Mouse (Mus musculus): ENCODE measurements around the gene Tmem265. TPM values are rescaled to one million over a fixed set of nuclear protein-coding genes. Genes with fewer than 3 reads are reported as not detected.

Tmem265 gene
- polyA plus RNA-seq, 1 experiment from 2014 or later: 5.6 TPM

DNA sequence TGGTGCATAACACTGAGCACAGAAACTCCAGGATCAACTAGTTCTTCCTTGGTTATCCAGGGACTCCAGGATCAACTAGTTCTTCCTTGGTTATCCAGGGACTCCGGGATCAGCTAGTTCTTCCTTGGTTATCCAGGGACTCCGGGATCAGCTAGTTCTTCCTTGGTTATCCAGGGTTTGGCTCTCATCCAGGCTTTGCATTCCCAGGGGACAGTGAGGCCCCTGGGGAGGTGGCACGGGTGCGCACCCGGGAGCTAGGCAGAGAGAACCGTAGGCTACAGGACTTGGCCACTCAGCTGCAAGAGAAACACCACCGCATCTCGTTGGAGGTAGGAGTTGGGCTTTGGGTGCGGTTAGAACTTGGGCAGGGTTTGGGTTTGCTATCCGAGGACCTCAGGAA is 29.9 kb downstream of the Tmem265 start:
- Histone ChIP-seq H3K27me3 (replicated peaks) (no peaks in the 10 kb centered on the region), H3K4me3 (replicated peaks) (no peak overlapping the region), H3K9me3 (no peaks in the 10 kb centered on the region), H3K4me2 (replicated peaks) (no peak overlapping the region), H3K27ac (no peak overlapping the region), H3K36me3 (peaks cover 38% of the 10 kb centered on the region), H3K4me1 (replicated peaks) (peaks cover 17% of the 10 kb centered on the region), H3K9ac (no peak overlapping the region)
- 89% methylated on average over 10 of the region's 10 CpGs for WGBS
- no peak for ATAC-seq

DNA sequence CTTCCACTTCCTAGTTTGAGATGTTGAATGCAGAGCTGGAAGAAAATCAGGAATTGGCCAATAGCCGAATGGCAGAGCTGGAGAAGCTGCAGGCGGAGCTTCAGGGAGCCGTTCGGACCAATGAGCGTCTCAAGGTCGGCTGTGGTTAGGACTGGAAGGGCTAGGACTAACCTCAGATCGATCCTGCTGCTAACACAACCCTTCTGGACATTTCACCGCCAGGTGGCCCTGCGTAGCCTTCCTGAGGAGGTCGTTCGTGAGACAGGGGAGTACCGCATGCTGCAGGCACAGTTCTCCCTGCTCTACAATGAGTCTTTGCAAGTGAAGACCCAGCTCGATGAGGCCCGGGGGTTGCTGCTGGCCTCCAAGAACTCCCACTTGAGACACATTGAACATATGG is 31.4 kb downstream of the Tmem265 start:
- Histone ChIP-seq H3K36me3 (peaks cover 52% of the 10 kb centered on the region), H3K4me1 (replicated peaks) (peaks cover 11% of the 10 kb centered on the region), H3K27ac (no peak overlapping the region), H3K27me3 (replicated peaks) (no peaks in the 10 kb centered on the region), H3K9ac (no peak overlapping the region), H3K9me3 (no peaks in the 10 kb centered on the region), H3K4me3 (replicated peaks) (no peak overlapping the region), H3K4me2 (replicated peaks) (no peak overlapping the region)
- WGBS: 85% methylated on average over 14 of the region's 14 CpGs
- ATAC-seq: no peak

DNA sequence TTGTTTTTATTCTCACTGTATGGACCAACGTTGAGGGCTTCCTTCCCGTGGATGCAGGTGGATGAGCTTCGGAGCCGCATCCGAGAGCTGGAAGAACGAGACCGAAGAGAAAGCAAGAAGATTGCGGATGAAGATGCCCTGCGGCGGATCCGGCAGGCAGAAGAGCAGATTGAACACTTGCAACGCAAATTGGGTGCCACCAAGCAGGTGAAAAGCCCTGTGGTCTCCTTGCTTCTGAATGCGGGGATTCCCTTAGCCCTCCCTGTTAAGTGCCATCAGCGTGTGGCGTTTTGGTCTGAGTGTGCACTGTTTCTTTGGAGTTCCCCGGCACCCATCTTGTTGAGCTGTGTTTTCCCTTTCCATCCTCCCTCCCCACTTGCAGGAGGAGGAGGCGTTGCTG is 35.6 kb downstream of the Tmem265 start:
- Histone ChIP-seq H3K4me1 (replicated peaks) (no peaks in the 10 kb centered on the region), H3K4me2 (replicated peaks) (no peak overlapping the region)

DNA sequence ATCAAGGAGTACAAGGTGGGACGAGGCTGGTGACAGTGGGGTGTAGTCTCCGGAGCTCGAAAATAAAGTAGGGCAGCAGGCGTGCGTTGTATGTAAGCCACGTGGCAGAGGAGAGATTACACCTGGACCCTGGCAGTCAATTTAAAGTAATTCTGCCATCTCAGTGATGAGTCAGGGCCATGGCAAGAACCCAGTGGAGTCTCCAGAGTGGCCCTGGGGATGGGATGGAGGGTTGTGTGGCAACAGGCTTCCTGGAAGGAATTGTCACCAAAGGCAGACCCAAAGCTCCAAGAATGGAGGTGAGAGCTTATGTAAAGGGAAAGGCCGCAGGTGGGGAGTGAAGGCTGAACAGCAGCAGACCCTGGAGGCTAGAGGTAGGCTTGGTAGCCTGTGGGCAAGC is 39.4 kb downstream of the Tmem265 start:
- no peak overlapping the region for H3K9ac ChIP-seq
- ATAC-seq: no peak

More for the DNA sequence above, 35.6 kb downstream of the Tmem265 start:
- no peaks in the 10 kb centered on the region for H3K27me3 ChIP-seq (replicated peaks)
- no peak overlapping the region for H3K27ac ChIP-seq
- no peak for ATAC-seq
- H3K9me3 ChIP-seq: no peaks in the 10 kb centered on the region
- peaks cover 64% of the 10 kb centered on the region for H3K36me3 ChIP-seq
- H3K9ac ChIP-seq: no peak overlapping the region
- H3K4me3 ChIP-seq (replicated peaks): no peak overlapping the region
- WGBS: 94% methylated on average over 17 of the region's 17 CpGs

GRCm38 (mm10) chr7:127601735-127602134 is 40.5 kb downstream of the Tmem265 start:
- Histone ChIP-seq H3K27ac (no peak overlapping the region), H3K9me3 (no peaks in the 10 kb centered on the region), H3K36me3 (peaks cover 44% of the 10 kb centered on the region), H3K4me1 (replicated peaks) (no peaks in the 10 kb centered on the region), H3K27me3 (replicated peaks) (no peaks in the 10 kb centered on the region), H3K4me2 (replicated peaks) (no peak overlapping the region), H3K9ac (no peak overlapping the region), H3K4me3 (replicated peaks) (no peak overlapping the region)
- 84% methylated on average over 4 of the region's 4 CpGs for WGBS
- no peak for ATAC-seq

More for the DNA sequence above, 39.4 kb downstream of the Tmem265 start:
- Histone ChIP-seq H3K27me3 (replicated peaks) (no peaks in the 10 kb centered on the region), H3K36me3 (peaks cover 56% of the 10 kb centered on the region), H3K4me3 (replicated peaks) (no peak overlapping the region), H3K4me2 (replicated peaks) (no peak overlapping the region), H3K27ac (no peak overlapping the region), H3K9me3 (no peaks in the 10 kb centered on the region), H3K4me1 (replicated peaks) (no peaks in the 10 kb centered on the region)
- WGBS: 94% methylated on average over 7 of the region's 7 CpGs

- no peaks in the 10 kb centered on the region for H3K9me3 ChIP-seq
- no peak overlapping the region for H3K9ac ChIP-seq
- no peaks in the 10 kb centered on the region for H3K27me3 ChIP-seq (replicated peaks)
- no peaks in the 10 kb centered on the region for H3K4me1 ChIP-seq (replicated peaks)
- H3K4me3 ChIP-seq (replicated peaks): no peak overlapping the region
- no peak overlapping the region for H3K27ac ChIP-seq
- H3K36me3 ChIP-seq: peaks cover 36% of the 10 kb centered on the region
- H3K4me2 ChIP-seq (replicated peaks): no peak overlapping the region
- ATAC-seq: no peak
- 87% methylated on average over 2 of the region's 2 CpGs for WGBS
These were observed 41.7 kb downstream of the Tmem265 start for GRCm38 (mm10) chr7:127602903-127603302.

- peaks cover 38% of the 10 kb centered on the region for H3K36me3 ChIP-seq
- ATAC-seq: no peak
- H3K4me2 ChIP-seq (replicated peaks): no peak overlapping the region
These were observed 43.1 kb downstream of the Tmem265 start for GRCm38 (mm10) chr7:127604256-127604655.

DNA sequence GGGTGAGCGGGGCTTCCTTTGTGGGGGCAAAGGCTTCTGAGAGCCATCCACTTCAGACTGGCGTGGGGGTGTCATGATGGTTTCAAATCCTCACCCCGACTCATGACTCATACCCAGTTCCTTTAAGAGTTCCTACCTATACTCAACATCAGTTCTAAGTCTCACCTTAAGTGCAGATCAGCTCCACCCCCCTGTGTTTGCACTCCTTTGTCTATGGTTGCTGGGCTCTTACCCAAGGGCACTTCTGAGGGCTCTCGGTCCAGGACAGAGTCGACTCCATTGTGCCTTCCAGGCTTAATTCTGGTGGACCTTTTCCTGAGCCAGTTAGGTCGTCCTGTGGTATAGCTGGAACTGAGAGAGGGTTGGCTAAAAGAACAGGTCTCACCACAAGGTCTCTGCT is 46.0 kb downstream of the Tmem265 start:
- Histone ChIP-seq H3K36me3 (peaks cover 50% of the 10 kb centered on the region), H3K27ac (no peak overlapping the region), H3K27me3 (replicated peaks) (no peaks in the 10 kb centered on the region), H3K9ac (no peak overlapping the region), H3K4me2 (replicated peaks) (no peak overlapping the region), H3K9me3 (no peaks in the 10 kb centered on the region), H3K4me1 (replicated peaks) (no peaks in the 10 kb centered on the region), H3K4me3 (replicated peaks) (no peak overlapping the region)
- 79% methylated on average over 6 of the region's 6 CpGs for WGBS
- no peak for ATAC-seq

More at GRCm38 (mm10) chr7:127604256-127604655, 43.1 kb downstream of the Tmem265 start:
- no peak overlapping the region for H3K9ac ChIP-seq
- no peak overlapping the region for H3K27ac ChIP-seq
- H3K4me3 ChIP-seq (replicated peaks): no peak overlapping the region
- no peaks in the 10 kb centered on the region for H3K4me1 ChIP-seq (replicated peaks)
- WGBS: 89% methylated on average over 10 of the region's 10 CpGs
- no peaks in the 10 kb centered on the region for H3K27me3 ChIP-seq (replicated peaks)
- H3K9me3 ChIP-seq: no peaks in the 10 kb centered on the region

DNA sequence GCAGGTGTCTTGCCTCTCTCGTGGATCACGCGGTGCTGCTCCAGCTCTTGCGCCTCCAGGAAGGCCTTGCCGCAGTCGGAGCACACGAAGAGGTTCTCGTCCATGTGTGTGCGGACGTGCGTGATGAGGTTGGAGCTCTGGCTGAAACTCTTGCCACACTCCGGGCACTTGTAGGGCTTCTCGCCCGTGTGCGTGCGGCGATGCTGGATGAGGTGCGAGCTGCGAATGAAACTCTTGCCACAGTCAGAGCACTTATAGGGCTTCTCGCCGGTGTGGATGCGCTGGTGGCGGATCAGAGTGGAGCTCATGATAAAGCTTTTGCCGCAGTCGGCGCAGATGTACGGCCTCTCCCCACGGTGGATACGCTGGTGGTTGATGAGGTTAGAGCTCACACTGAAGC is 49.8 kb downstream of the Tmem265 start:
- 95% methylated on average over 29 of the region's 29 CpGs for WGBS
- H3K27me3 ChIP-seq (replicated peaks): no peaks in the 10 kb centered on the region
- H3K36me3 ChIP-seq: peaks cover 49% of the 10 kb centered on the region
- no peak for ATAC-seq
- H3K27ac ChIP-seq: no peak overlapping the region
- no peaks in the 10 kb centered on the region for H3K9me3 ChIP-seq
- no peak overlapping the region for H3K4me2 ChIP-seq (replicated peaks)
- H3K9ac ChIP-seq: no peak overlapping the region
- no peak overlapping the region for H3K4me3 ChIP-seq (replicated peaks)
- H3K4me1 ChIP-seq (replicated peaks): peaks cover 10% of the 10 kb centered on the region

DNA sequence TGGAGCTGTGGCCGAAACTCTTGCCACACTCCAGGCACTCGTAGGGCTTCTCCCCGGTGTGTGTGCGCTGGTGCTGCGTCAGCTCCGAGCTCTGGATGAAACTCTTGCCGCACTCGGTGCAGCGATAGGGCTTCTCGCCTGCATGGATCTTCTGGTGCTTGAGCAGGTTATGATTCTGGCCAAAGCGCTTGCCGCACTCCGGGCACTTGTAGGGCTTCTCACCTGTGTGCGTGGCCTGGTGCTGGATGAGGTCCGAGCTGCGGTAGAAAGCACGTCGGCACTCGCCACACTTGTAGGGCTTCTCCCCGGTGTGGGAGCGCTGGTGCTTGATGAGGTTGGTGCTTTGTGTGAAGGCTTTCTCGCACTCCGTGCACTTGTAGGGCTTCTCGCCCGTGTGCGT is 50.4 kb downstream of the Tmem265 start:
- Histone ChIP-seq H3K4me2 (replicated peaks) (no peak overlapping the region), H3K27ac (no peak overlapping the region), H3K27me3 (replicated peaks) (no peaks in the 10 kb centered on the region), H3K36me3 (peaks cover 49% of the 10 kb centered on the region), H3K9ac (no peak overlapping the region), H3K9me3 (no peaks in the 10 kb centered on the region), H3K4me3 (replicated peaks) (no peak overlapping the region), H3K4me1 (replicated peaks) (peaks cover 10% of the 10 kb centered on the region)
- WGBS: 97% methylated on average over 26 of the region's 26 CpGs
- no peak for ATAC-seq

- Histone ChIP-seq H3K4me3 (replicated peaks) (peak overlapping the region; percentile 98; the same call in 1 of the 2 replicates), H3K27ac (no peak overlapping the region), H3K9me3 (no peaks in the 10 kb centered on the region), H3K27me3 (replicated peaks) (no peaks in the 10 kb centered on the region), H3K4me2 (replicated peaks) (peak overlapping the region; percentile 79), H3K4me1 (replicated peaks) (peaks cover 10% of the 10 kb centered on the region), H3K36me3 (peaks cover 44% of the 10 kb centered on the region), H3K9ac (0 out of 2 replicates have a peak overlapping the region, but pooled peaks have one; percentile 94)
- ATAC-seq: no peak
- WGBS: 85% methylated on average over 8 of the region's 8 CpGs
These were observed 52.3 kb downstream of the Tmem265 start for GRCm38 (mm10) chr7:127613501-127613900.

- Histone ChIP-seq H3K9me3 (no peaks in the 10 kb centered on the region), H3K27ac (peak overlapping the region; percentile 84; the same call in 1 of the 2 replicates), H3K36me3 (peaks cover 38% of the 10 kb centered on the region), H3K27me3 (replicated peaks) (no peaks in the 10 kb centered on the region), H3K4me1 (replicated peaks) (peaks cover 10% of the 10 kb centered on the region), H3K9ac (peak overlapping the region; percentile 94), H3K4me2 (replicated peaks) (peak overlapping the region; percentile 79), H3K4me3 (replicated peaks) (peak overlapping the region; percentile 98)
- ATAC-seq: 0 out of 2 replicates have a peak, but pooled peaks have one; percentile 22
- WGBS: 18% methylated on average over 8 of the region's 8 CpGs
These were observed 52.9 kb downstream of the Tmem265 start for GRCm38 (mm10) chr7:127614091-127614490.

DNA sequence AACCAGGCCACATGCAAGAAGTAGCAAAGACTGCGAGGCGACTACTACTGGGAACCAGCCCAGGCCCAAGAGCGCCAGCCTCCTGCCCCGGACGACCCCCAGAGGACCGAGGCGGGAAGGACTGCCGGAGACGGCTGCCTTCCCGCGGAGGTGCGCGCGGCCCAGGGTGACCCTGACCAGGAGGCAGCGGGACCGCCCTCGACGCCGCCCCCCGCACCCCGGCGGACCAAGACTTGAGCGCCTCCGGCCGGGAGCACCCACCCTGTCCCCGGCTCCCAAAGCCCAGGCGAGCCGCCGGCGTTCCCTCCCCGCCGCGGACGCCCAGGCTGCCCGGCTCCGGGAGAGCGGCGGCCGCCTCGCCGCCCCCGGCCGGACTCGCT is 53.3 kb downstream of the Tmem265 start:
- H3K9ac ChIP-seq: peak overlapping the region; percentile 94
- H3K4me2 ChIP-seq (replicated peaks): peak overlapping the region; percentile 79
- ATAC-seq: peak; percentile 86
- H3K36me3 ChIP-seq: peaks cover 34% of the 10 kb centered on the region
- H3K27me3 ChIP-seq (replicated peaks): no peaks in the 10 kb centered on the region
- H3K4me3 ChIP-seq (replicated peaks): peak overlapping the region; percentile 98
- under 1% methylated on average over 40 of the region's 44 CpGs for WGBS
- peaks cover 10% of the 10 kb centered on the region for H3K4me1 ChIP-seq (replicated peaks)
- peak overlapping the region; percentile 84 for H3K27ac ChIP-seq
- H3K9me3 ChIP-seq: no peaks in the 10 kb centered on the region

Measured in intestine, embryonic 15.5 days (tissue).